Mouse (Mus musculus) hindbrain, embryonic 12.5 days (tissue): ENCODE measurements at regions not wholly inside any gene's neighbourhood (a gene's known extent, or its start where the extent isn't known, plus 50 kb on each side); places are given as distances from the start of the nearest gene placed in this dataset.
A peak's percentile ranks its signal among the peaks of the same experiment; 100 is the strongest.

Experiments used
- ATAC-seq: fragments of 200-750 bp; cut with Nextera tagmentation; 2 replicates; pipeline ENCODE4 v1.8.0; 2017; ENCODE audit warnings: moderate TSS enrichment; ENCODE audit not compliant: low FRiP score
- H3K27ac ChIP-seq: fragments of 300-500 bp; sonication (generic); 2 replicates; pipeline ENCODE4 v1.5.1; 2016; ENCODE audit warnings: mild to moderate bottlenecking
- H3K27me3 ChIP-seq: fragments of 300-500 bp; sonication (generic); 2 replicates; pipeline ENCODE4 v1.6.1; 2016; ENCODE audit warnings: mild to moderate bottlenecking
- H3K36me3 ChIP-seq: fragments of 300-500 bp; sonication (generic); 2 replicates; pipeline ENCODE4 v1.6.1; 2016; ENCODE audit warnings: mild to moderate bottlenecking
- H3K4me1 ChIP-seq: fragments of 300-500 bp; sonication (generic); 2 replicates; pipeline ENCODE4 v1.6.1; 2016
- H3K4me2 ChIP-seq: fragments of 300-500 bp; sonication (generic); replicated peaks from 2 replicates; pipeline ENCODE4 v1.6.1; 2016; ENCODE audit warnings: mild to moderate bottlenecking
- H3K4me3 ChIP-seq: fragments of 300-500 bp; sonication (generic); 2 replicates; pipeline ENCODE4 v1.5.1; 2016; ENCODE audit warnings: mild to moderate bottlenecking
- H3K9ac ChIP-seq: fragments of 300-500 bp; sonication (generic); 2 replicates; pipeline ENCODE4 v1.6.1; 2016; ENCODE audit warnings: mild to moderate bottlenecking, moderate library complexity
- H3K9me3 ChIP-seq: fragments of 300-500 bp; sonication (generic); replicated peaks from 2 replicates; pipeline ENCODE4 v1.6.1; 2016; ENCODE audit warnings: mild to moderate bottlenecking
- WGBS: fragments of 180-500 bp; shearing (Covaris S2); methylation state at CpG from one replicate; pipeline ENCODE4 v1.1.7; 2016; 5-methylcytosine and 5-hydroxymethylcytosine counted together

DNA sequence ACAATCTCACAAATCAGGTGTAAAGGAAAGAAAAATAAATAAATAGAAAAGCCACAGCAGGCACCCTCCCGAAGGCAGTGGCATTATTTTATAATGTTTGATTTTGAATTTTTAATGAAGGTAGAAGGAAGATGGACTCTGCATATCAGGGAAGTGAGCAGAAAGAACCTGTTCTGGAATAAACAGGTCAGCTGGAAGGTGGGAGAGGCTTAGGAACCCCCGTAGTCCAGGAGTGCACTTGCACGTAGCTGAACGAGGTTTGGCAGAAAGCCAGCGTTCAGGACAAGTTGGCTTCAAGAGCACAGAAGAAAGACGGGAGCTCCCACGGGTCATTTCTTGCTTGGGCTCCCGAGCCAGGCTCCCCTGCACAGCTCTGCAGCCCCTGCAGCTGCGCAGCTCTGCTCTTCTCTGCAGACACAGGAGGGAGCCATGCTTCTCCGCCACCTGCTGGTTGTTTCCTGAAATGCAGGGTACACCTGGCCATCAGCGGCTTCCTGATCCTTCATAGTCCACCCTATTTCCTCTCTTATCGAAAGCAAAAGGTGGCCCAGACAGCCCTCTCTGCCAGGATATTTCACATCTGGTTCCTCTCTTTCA is 84.4 kb upstream of the Bace2 start:
- WGBS = 15% methylated on average over 12 of the region's 12 CpGs
- Histone ChIP-seq H3K27me3 (no peaks in the 10 kb centered on the region), H3K4me1 (no peaks in the 10 kb centered on the region), H3K36me3 (no peaks in the 10 kb centered on the region), H3K4me2 (peak overlapping the region; percentile 39), H3K4me3 (no peak overlapping the region), H3K9me3 (no peaks in the 10 kb centered on the region), H3K27ac (no peak overlapping the region), H3K9ac (no peak overlapping the region)
- peak; percentile 90 for ATAC-seq

DNA sequence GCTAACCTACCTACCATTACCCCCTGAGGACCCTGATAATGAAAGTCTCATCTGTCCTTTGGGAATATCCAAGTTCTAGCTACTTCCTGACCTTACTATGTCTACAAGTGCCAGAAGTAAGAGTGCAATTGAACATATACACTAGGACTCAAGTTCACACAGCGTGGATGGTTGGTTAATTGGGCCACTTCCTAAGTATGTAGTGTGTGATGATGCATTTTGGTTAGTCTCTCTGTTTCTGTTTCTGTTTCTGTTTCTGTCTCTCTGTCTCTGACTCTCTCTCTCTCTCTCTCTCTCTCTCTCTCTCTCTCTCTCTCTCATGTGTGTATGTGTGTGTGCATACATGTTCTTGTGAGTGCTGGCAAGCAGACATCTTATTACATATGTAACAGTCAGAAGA is 77.6 kb upstream of the Bace2 start:
- WGBS = 78% methylated on average over 1 of the region's 1 CpGs
- H3K9ac ChIP-seq = no peak overlapping the region
- H3K4me1 ChIP-seq = peaks cover 6% of the 10 kb centered on the region; the same call in 1 of the 2 replicates
- H3K4me3 ChIP-seq = no peak overlapping the region
- H3K27me3 ChIP-seq = no peaks in the 10 kb centered on the region
- H3K4me2 ChIP-seq = no peak overlapping the region
- H3K36me3 ChIP-seq = no peaks in the 10 kb centered on the region
- H3K27ac ChIP-seq = no peak overlapping the region
- no peaks in the 10 kb centered on the region for H3K9me3 ChIP-seq
- no peak for ATAC-seq

DNA sequence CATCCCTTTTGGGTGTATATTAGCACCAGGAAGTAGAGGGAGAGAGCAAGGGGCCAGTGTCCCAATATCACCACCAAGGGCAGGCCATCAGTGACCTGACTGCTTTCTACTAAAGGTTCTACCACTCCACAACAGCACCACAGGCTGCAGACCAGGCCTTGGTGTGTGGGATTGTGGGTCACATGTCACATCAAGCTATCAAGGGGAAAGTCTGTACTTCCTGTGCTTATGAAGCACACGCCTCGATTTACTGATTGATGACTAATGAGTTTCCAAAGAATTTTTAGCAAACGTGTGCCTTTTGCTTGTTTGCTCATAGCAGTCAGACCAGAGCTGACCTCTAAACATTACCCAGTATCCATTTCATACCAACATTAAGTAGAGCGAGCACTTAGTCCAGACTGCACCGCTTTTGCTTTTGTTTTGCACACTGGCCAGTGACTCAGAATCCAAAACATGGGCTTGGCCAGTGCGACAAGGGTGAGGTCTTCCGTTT is 74.9 kb upstream of the Bace2 start:
- ATAC-seq = no peak
- H3K4me1 ChIP-seq = peaks cover 6% of the 10 kb centered on the region; the same call in 1 of the 2 replicates
- H3K9me3 ChIP-seq = no peaks in the 10 kb centered on the region
- H3K27ac ChIP-seq = no peak overlapping the region
- H3K4me3 ChIP-seq = no peak overlapping the region
- no peak overlapping the region for H3K4me2 ChIP-seq
- 91% methylated on average over 7 of the region's 7 CpGs for WGBS
- no peaks in the 10 kb centered on the region for H3K27me3 ChIP-seq
- no peaks in the 10 kb centered on the region for H3K36me3 ChIP-seq
- H3K9ac ChIP-seq = no peak overlapping the region

DNA sequence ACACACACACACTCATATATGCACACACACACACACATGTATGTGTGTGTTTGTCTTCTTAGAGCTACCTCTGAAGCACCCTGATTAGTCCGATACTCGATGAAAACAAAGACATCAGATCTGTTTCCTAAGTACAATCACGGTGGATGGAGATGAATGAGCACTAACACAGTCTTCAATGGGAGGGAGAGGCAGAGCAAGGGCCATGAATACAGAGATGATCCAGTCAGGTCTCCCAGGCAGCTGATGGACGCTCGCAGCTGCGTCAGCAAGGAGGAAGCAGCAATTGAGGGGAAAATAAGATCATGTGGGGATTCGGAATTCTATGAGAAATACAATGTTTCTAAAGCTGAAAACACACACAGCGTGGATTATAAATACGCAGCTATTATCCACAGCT is 73.6 kb upstream of the Bace2 start:
- Histone ChIP-seq H3K27me3 (no peaks in the 10 kb centered on the region), H3K36me3 (no peaks in the 10 kb centered on the region), H3K4me2 (no peak overlapping the region), H3K4me3 (no peak overlapping the region), H3K9ac (no peak overlapping the region), H3K9me3 (no peaks in the 10 kb centered on the region), H3K4me1 (peaks cover 6% of the 10 kb centered on the region; the same call in 1 of the 2 replicates), H3K27ac (peak overlapping the region; percentile 55; the same call in 1 of the 2 replicates)
- ATAC-seq = peak; percentile 63; the same call in 1 of the 2 replicates
- WGBS = 56% methylated on average over 9 of the region's 9 CpGs

DNA sequence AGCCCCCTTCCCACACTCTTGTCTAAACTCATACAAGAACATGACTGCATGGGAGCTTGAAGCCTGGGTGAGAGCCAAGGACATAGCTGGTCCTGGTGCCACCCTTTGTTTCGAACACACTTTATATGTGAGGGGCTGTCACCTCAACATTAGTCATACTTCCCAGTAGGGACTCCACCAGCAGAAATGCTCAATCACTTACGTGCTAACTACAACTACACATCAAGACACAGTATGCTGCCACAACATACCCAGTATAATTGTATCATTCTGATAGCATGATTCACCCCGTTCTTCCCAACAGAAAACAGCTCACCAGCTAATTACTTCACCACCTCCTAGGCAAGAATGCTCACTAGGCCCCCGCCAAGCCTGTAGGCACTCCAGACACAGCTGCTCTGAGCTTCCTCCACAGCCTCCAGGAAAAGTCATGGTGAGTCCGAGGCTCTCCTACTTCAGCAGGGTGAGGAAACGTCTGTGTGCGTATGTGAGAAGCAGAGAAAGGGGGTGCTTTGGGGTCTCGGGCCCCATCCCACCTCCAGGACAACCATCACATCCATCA is 70.6 kb upstream of the Bace2 start:
- no peak overlapping the region for H3K4me3 ChIP-seq
- H3K4me1 ChIP-seq = peaks cover 16% of the 10 kb centered on the region
- H3K27me3 ChIP-seq = no peaks in the 10 kb centered on the region
- H3K4me2 ChIP-seq = no peak overlapping the region
- no peak for ATAC-seq
- WGBS = 86% methylated on average over 8 of the region's 8 CpGs
- H3K27ac ChIP-seq = no peak overlapping the region
- H3K36me3 ChIP-seq = no peaks in the 10 kb centered on the region
- no peak overlapping the region for H3K9ac ChIP-seq
- no peaks in the 10 kb centered on the region for H3K9me3 ChIP-seq

DNA sequence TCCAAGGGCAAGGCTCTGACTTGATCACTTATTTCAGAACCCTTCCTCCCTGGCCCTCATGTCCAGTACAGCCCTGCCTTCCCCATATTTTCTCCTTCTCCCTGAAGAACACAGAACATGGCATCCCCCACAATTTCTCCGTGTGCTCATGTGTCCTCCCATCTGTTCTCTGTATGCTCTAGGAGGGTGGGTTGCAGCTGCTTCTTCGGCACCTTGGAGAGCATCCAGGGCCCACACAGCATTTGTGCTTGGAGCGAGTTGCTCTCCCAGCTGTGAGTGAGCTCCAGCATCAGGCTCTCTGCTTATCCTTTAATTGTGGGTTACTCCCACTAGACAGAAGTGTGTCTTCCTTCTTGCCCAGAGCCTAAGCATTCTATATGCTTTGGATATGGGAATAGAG is 69.8 kb upstream of the Bace2 start:
- Histone ChIP-seq H3K4me3 (no peak overlapping the region), H3K9ac (no peak overlapping the region), H3K36me3 (no peaks in the 10 kb centered on the region), H3K4me2 (no peak overlapping the region), H3K4me1 (peaks cover 16% of the 10 kb centered on the region), H3K9me3 (no peaks in the 10 kb centered on the region), H3K27me3 (no peaks in the 10 kb centered on the region), H3K27ac (no peak overlapping the region)
- no peak for ATAC-seq
- WGBS = 43% methylated on average over 3 of the region's 3 CpGs

DNA sequence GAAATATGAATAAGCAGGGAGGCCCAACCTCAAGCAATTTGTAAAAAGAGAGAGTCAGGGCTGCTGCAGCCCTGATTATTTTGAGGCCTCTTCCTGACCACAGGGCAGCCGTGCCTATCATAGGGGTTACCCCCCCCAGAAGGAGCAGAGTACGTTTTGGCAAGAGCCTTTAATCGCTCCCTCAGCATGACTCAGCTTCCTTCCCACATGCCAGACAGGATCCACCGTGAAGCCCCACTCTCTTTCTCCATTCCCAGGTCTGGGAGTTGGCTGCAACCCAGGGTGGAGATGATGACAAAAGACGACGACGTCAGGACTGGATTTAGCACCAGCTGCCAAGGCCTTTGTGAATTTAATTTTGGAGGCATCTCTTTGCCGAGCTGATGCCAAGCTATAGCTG is 67.9 kb upstream of the Bace2 start:
- no peak overlapping the region for H3K4me3 ChIP-seq
- H3K4me1 ChIP-seq = peaks cover 20% of the 10 kb centered on the region
- ATAC-seq = no peak
- WGBS = 31% methylated on average over 8 of the region's 8 CpGs
- no peaks in the 10 kb centered on the region for H3K9me3 ChIP-seq
- no peaks in the 10 kb centered on the region for H3K36me3 ChIP-seq
- H3K27me3 ChIP-seq = no peaks in the 10 kb centered on the region
- H3K4me2 ChIP-seq = no peak overlapping the region
- no peak overlapping the region for H3K9ac ChIP-seq
- H3K27ac ChIP-seq = no peak overlapping the region; the same call in 1 of the 2 replicates

DNA sequence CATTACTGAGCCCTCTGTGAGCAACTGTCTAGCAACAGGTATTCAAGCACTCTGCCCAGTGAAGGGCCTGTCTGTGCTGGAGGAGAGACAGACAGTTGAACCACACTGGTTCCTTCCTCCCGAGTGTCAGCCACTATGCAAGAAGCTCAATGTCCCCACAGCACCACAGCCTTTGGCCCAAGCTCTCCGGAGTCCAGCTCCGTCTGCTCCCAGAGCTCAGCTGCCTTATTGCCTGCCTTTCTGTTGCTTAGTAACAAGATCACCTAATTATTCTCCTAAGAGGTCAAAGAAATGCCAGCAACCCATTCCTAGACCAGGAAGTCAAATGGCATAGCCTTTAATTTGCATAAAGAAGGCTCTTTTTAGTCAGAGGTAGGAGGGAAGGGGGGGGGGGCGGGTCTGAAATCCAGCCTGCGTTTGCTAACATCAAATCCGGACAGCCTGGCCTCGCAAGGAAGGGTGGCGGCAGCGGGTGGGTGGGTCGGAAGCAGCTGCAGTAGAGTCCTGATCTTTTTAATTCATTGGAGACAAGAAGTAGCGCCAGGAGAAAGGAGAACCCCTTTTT is 64.0 kb upstream of the Bace2 start:
- peaks cover 20% of the 10 kb centered on the region for H3K4me1 ChIP-seq
- WGBS = 5% methylated on average over 10 of the region's 11 CpGs
- no peaks in the 10 kb centered on the region for H3K36me3 ChIP-seq
- H3K27ac ChIP-seq = peak overlapping the region; percentile 67
- ATAC-seq = peak; percentile 76
- no peak overlapping the region; the same call in none of the 2 replicates for H3K4me3 ChIP-seq
- no peaks in the 10 kb centered on the region for H3K9me3 ChIP-seq
- H3K9ac ChIP-seq = 0 out of 2 replicates have a peak overlapping the region, but pooled peaks have one; percentile 27
- H3K27me3 ChIP-seq = no peaks in the 10 kb centered on the region
- peak overlapping the region; percentile 51 for H3K4me2 ChIP-seq

DNA sequence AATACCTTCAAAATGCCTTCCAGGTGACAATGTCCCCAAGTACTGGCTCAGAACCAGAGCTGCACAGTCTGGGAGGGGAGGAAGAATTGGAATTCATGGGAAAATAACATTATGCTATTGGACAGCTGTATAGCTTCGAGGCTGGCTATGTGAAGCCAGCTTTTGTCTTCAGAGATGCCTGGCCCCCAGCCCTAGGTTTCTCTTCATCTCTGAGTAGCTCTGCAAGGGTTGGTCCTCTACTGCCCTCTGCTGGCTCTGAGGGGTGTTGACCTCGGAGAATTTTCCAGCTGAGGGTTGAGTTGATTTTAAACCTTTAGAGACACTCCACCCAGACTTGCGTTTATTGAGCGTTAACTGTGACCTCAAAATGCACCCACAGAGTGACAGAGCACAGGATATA is 63.3 kb upstream of the Bace2 start:
- H3K9ac ChIP-seq = 0 out of 2 replicates have a peak overlapping the region, but pooled peaks have one; percentile 27
- H3K9me3 ChIP-seq = no peaks in the 10 kb centered on the region
- peak; percentile 80 for ATAC-seq
- H3K4me2 ChIP-seq = peak overlapping the region; percentile 51
- H3K4me1 ChIP-seq = peaks cover 19% of the 10 kb centered on the region
- H3K4me3 ChIP-seq = no peak overlapping the region; the same call in none of the 2 replicates
- H3K27me3 ChIP-seq = no peaks in the 10 kb centered on the region
- WGBS = 5% methylated on average over 4 of the region's 4 CpGs
- H3K27ac ChIP-seq = peak overlapping the region; percentile 67
- no peaks in the 10 kb centered on the region for H3K36me3 ChIP-seq

DNA sequence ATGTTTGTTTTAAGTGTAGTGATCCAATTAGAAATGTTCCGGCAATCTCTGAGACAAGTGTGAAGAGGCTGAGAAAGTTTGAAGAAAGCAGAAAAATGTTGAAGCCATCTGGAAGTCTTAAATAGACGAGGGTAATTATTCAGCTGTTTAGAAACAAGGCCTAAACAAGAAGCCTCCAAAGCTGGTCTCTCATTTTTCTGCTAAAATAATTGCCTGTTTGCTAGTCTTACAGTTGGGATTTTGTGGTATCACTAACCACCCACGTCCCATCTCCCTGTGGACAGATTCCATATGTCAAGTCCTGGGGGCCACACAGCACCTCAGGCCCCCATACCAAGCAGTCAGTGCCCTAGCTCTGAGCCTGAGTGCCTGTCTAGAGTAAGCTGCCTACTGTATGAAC is 59.4 kb upstream of the Bace2 start:
- Histone ChIP-seq H3K27ac (no peak overlapping the region), H3K4me1 (peaks cover 10% of the 10 kb centered on the region), H3K36me3 (no peaks in the 10 kb centered on the region), H3K4me2 (no peak overlapping the region), H3K9ac (no peak overlapping the region), H3K9me3 (no peaks in the 10 kb centered on the region), H3K27me3 (no peaks in the 10 kb centered on the region), H3K4me3 (no peak overlapping the region)
- ATAC-seq = no peak
- 84% methylated on average over 3 of the region's 3 CpGs for WGBS

DNA sequence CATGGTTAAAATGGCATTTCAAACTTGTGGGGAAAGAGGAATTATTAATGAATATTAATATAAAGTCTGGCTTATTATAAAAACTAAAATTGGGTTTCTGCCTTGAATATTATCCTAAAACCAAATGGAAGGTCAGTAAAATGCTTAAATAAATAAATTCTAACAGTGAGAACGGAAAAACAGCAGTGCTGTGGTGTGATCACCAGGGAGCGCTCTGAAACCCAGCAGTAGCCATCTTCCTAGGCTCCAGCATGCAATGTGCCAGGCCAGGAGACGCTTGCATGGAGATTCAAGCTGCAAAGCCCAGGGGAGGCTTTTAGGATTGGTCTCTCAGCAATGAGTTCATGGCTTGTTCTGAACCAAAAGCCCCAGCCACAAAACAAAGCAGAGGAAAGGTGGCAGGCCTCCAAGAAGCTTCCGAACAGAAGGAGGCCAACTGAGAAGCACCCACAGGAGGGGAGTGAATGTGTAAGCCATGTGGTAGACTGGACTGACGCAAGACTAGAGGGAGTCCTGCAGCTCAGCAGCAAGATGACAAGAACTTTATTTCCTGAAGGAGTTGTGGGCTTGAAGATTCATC is 52.3 kb upstream of the Bace2 start:
- no peak overlapping the region for H3K4me2 ChIP-seq
- H3K4me1 ChIP-seq = no peaks in the 10 kb centered on the region
- H3K27ac ChIP-seq = no peak overlapping the region
- no peak overlapping the region for H3K4me3 ChIP-seq
- H3K9ac ChIP-seq = no peak overlapping the region
- no peaks in the 10 kb centered on the region for H3K36me3 ChIP-seq
- no peaks in the 10 kb centered on the region for H3K27me3 ChIP-seq
- 66% methylated on average over 5 of the region's 5 CpGs for WGBS
- no peaks in the 10 kb centered on the region for H3K9me3 ChIP-seq
- ATAC-seq = no peak
